Mouse (Mus musculus) left cerebral cortex, adult 2 months (tissue): ENCODE results near the gene Pgm1. TPM values are rescaled to one million over a fixed set of nuclear protein-coding genes. Genes with fewer than 3 reads are reported as not detected.

Experiments used
- DNase-seq, 2 experiments: peaks; one replicate each; pipeline ENCODE4 v3.0.0; 2021 to 2022; ENCODE audit warnings: low spot score in 2 of 2, mixed read lengths in 1 of 2; ENCODE audit errors: extremely low spot score in 1 of 2
- H3K27ac ChIP-seq: fragments of 200-600 bp; 2 replicates; pipeline ENCODE4 v1.8.1; 2022
- H3K4me3 ChIP-seq: fragments of 200-600 bp; 2 replicates; pipeline ENCODE4 v1.8.1; 2022
- CTCF ChIP-seq: fragments of 200-600 bp; IDR thresholded peaks from 2 replicates; pipeline ENCODE4 v1.8.1; 2022; ENCODE audit warnings: antibody characterized with exemption, mild to moderate bottlenecking, moderate library complexity
- intact Hi-C: fragments of 180-260 bp; cut with DNase I; formaldehyde crosslinking; loops from one replicate; pipeline ENCODE4 v1.15.1; 2025
- total RNA-seq, 2 experiments: library from RNA; stranded (reverse); gene quantifications; 2 replicates each; pipeline ENCODE4 v1.2.3; 2021

The Pgm1 gene
- total RNA-seq, 2 experiments from 2014 or later = 50.6 to 52.2 TPM

GRCm38 (mm10) chr4:99936278-99936677, 7.1 kb downstream of the Pgm1 start:
- intact Hi-C loops = no loop called here
- no peak overlapping the region for H3K27ac ChIP-seq
- H3K4me3 ChIP-seq = no peak overlapping the region
- TF ChIP-seq CTCF = no peak
- no peak for DNase-seq

- TF ChIP-seq CTCF = no peak
- intact Hi-C loops = loop anchor here (5.0 kb wide), 1 partner anchor 467 kb away; no protein-coding TSS in a partner anchor
- Histone ChIP-seq H3K27ac (no peak overlapping the region), H3K4me3 (no peak overlapping the region)
- no peak for DNase-seq
Measured at GRCm38 (mm10) chr4:99939711-99940505, 10.7 kb downstream of the Pgm1 start.

DNA sequence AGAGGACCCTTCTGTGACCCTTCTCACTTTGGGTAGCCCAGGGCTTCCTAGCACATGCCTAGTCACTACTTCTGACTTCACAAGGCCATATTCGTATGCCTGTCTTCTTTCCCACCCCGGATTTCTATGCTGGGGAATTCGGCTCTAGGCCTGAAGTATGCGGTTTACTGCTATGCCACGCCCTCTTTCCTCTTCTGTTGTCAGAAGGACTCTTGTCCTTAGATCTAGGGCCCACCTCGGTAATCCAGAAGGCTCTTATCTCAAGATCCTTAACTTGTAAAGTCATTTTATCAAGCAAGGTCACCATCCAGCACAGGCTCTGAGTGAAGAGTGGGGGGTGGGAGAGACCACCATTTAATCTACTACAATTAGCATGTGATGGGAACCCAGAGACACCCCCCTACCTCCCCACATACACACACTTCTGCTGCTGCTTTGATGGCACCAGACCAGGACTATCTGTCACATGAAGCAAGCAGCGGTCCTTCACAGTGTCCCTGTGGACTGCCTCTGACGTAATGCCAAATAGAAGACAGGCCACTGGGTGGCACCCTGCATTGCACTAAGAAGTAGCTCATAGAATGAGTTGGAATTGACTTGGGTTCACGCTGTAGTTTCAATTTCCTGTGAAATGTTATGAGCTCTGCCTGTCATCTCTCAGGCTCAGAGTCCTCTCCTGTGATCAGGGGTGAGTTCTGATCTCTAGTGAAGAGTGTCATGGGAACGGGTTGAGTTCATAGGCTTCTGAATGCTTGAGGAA, 12.6 kb downstream of the Pgm1 start:
- TF ChIP-seq CTCF = peak; percentile 33
- DNase-seq = no peak
- H3K27ac ChIP-seq = no peak overlapping the region
- no peak overlapping the region for H3K4me3 ChIP-seq
- intact Hi-C loops = loop anchor here (5.0 kb wide), 1 partner anchor 465 kb away; no protein-coding TSS in a partner anchor

DNA sequence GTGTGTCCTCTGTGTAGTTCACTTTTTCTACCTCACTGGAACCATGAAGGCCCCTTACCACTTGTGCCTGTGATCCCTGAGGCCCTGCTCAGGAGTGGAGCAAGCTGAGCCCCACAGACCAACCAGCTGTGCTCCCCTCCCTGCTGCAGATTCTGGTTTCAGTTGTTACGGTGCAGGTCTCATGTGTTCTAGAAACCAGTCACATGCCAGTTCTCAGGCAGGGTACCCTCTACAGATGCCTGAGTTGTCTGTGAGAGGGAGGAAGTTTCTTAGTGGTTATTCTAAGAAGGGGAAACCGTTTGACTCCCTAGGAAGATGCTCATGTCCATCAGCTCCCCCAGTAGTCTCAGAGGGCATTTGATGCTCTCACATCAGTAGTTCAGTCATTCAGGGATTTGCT, 15.4 kb downstream of the Pgm1 start:
- TF ChIP-seq CTCF = no peak
- H3K4me3 ChIP-seq = no peak overlapping the region
- H3K27ac ChIP-seq = no peak overlapping the region
- DNase-seq = no peak
- intact Hi-C loops = loop anchor here (5.0 kb wide), 2 partner anchors 463 to 1038 kb away; no protein-coding TSS in a partner anchor

- intact Hi-C loops = loop anchor here (5.0 kb wide), 1 partner anchor 1037 kb away; no protein-coding TSS in a partner anchor
- no peak for TF ChIP-seq CTCF
- Histone ChIP-seq H3K27ac (no peak overlapping the region), H3K4me3 (no peak overlapping the region)
- no peak for DNase-seq
Measured at GRCm38 (mm10) chr4:99945011-99945410, 15.8 kb downstream of the Pgm1 start.

- H3K27ac ChIP-seq = no peak overlapping the region
- intact Hi-C loops = loop anchor here (5.0 kb wide), 1 partner anchor 1036 kb away; no protein-coding TSS in a partner anchor
- TF ChIP-seq CTCF = no peak
- H3K4me3 ChIP-seq = no peak overlapping the region
- no peak for DNase-seq
Measured at GRCm38 (mm10) chr4:99946516-99946915, 17.3 kb downstream of the Pgm1 start.

GRCm38 (mm10) chr4:99947192-99947591, 18.0 kb downstream of the Pgm1 start:
- H3K4me3 ChIP-seq = no peak overlapping the region
- no peak overlapping the region for H3K27ac ChIP-seq
- TF ChIP-seq CTCF = peak; percentile 65
- intact Hi-C loops = loop anchor here (1.0 to 5.0 kb wide), 2 partner anchors 591 to 1035 kb away; no protein-coding TSS in a partner anchor
- DNase-seq = no peak

- H3K4me3 ChIP-seq = no peak overlapping the region
- DNase-seq = no peak
- H3K27ac ChIP-seq = no peak overlapping the region
- no peak for TF ChIP-seq CTCF
- intact Hi-C loops = loop anchor here (1.0 to 5.0 kb wide), 2 partner anchors 590 to 1034 kb away; no protein-coding TSS in a partner anchor
Measured at GRCm38 (mm10) chr4:99947896-99948295, 18.7 kb downstream of the Pgm1 start.

- TF ChIP-seq CTCF = no peak
- intact Hi-C loops = no loop called here
- DNase-seq = no peak
- Histone ChIP-seq H3K27ac (no peak overlapping the region), H3K4me3 (no peak overlapping the region)
Measured at GRCm38 (mm10) chr4:99953904-99954303, 24.7 kb downstream of the Pgm1 start.

- intact Hi-C loops = no loop called here
- TF ChIP-seq CTCF = no peak
- no peak for DNase-seq
- Histone ChIP-seq H3K4me3 (no peak overlapping the region), H3K27ac (no peak overlapping the region)
Measured at GRCm38 (mm10) chr4:99955396-99955795, 26.2 kb downstream of the Pgm1 start.

DNA sequence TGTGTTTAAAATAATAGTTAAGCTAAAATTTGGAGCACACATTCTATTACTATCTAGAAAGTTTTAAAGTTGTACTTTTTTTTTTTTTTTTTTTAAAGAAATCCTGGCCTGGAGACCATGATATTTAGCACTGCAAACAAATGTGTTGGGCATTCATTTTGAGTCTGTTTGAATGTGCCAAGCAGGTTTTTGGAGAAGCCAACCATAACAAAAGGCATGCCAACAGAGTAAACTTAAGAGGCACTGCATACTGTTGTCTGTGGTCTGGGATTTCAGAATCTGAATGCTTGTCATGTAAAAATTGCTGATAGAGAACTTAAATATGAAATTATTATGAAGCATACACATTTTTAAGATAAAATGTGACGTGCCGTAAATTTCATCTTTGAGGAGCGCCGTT, 28.0 kb downstream of the Pgm1 start:
- DNase-seq = no peak
- Histone ChIP-seq H3K27ac (no peak overlapping the region), H3K4me3 (no peak overlapping the region)
- intact Hi-C loops = no loop called here
- no peak for TF ChIP-seq CTCF
